Mouse (Mus musculus): ENCODE measurements around the gene Defb36.
A peak's percentile ranks its signal among the peaks of the same experiment; 100 is the strongest.

Defb36 gene

DNA sequence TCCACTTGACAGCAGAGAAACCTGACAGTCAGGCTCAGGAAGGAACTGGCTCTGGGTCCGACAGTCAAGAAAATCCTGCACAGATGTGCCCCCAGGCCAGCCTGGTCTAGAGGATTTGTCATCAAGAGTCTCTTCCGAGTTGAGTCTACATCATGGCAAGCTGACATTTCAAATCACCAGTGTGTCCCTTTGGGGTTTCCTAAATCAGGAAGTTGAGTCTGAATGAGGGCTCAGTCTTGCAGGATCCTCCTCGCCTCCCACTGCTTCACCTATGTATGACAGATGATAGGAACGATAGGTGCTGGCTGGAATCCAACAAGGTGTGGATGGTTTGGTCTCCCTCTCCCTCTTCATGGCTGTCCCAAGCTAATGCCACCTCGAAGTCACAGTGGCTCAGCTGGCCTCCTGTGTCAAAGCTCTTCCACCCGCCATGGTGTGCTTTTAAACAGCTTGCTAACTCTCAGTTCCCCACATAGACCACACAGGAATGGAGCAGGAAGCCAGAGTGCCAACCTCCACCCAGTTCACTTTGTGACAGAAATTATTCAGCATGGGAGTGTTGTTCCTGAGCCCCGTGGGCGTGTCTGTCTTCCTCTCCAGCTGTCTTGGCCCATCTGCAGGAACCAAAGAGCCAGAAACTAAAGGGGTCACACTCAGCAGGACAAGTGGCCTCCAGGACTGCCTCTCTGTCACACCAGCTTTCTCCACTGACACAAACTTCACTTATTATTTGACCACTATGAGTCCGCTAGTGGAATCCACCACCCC is 16.4 kb downstream of the Defb36 start:
- DNase-seq (ENCODE audit: extremely low read depth, low read depth): no peak

DNA sequence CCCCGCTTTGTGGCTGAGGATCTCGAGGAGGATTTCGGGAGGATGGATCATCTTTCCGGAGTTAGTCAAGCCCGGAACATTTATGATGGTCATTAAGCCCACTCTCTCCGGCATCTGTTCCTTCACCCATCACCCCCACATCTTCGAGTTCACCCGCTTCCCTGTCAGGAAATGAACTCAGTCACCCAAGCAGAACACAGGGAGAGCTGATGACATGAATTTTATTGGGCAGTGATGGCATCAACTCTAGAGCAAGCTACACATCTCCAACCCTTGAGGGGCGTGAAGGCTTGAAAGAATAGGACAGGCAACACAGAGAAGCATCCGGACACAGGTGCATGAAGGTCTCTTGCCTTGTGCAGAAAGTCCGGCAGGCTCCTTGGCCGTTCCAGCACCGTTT is 18.0 kb downstream of the Defb36 start:
- no peak for DNase-seq (ENCODE audit: extremely low read depth, low read depth)

DNA sequence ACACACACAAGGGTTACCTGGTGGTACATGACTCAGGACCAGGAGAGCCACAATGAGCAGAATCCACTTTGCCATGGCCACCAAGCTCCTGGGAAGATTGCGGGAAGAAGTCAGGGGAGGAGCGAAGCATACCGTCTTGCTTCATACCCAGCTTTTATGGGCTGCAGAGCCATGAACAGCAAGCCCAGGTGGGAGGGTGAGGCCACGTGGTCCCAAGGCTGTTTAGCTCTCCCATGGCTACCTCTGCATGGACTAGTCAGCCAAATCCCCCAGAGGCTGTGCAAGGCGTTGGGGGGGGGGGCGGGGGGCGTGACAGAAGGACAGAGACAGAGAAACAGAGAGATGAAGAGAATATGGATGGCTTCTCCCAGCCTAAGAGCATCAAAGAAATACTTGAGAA is 18.8 kb downstream of the Defb36 start, which contains the start of gene Defb25:
TSS of gene Defb25 (minus strand) at position 101 of the 400 bp plus-strand sequence.
- DNase-seq (ENCODE audit: extremely low read depth, low read depth): no peak

DNA sequence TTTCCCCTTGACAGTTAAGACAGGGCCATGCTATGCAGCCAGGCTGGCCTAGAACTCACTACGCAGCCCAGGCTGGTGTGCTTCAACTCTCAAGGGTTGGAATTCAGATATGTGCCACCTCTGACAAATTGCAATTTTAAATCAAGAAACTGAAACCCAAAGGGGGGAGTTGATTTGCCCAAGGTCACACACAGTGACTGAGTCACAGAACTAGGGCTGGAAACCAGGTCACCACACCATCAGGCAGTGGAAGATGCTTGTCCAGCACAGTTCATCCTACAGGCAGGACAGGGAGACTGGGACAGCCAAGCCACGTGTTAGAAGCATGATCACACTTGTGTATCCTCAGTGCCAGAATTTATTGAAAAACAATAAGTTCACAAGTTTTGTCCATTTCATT is 20.4 kb downstream of the Defb36 start:
- DNase-seq (ENCODE audit: extremely low read depth, low read depth): no peak

DNA sequence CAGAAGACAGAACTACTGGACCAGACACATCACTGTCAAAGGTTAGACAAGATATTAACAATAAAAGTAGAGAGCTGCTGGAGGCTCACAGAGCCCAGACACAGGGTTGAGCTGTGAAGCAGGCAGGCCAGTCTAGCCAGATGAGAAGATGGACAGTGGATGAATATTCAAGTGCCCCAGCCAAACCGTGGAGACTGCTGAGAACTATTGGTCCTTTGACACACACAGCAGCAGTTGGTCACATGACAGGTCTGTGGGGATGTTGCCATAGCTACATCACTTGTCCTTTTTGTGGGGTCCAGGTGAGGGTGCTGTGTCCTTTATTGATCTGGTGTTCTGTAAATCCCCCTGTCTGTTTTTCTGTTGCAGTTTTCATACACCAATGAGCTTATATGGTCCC is 21.1 kb downstream of the Defb36 start:
- no peak for DNase-seq (ENCODE audit: extremely low read depth, low read depth)

DNA sequence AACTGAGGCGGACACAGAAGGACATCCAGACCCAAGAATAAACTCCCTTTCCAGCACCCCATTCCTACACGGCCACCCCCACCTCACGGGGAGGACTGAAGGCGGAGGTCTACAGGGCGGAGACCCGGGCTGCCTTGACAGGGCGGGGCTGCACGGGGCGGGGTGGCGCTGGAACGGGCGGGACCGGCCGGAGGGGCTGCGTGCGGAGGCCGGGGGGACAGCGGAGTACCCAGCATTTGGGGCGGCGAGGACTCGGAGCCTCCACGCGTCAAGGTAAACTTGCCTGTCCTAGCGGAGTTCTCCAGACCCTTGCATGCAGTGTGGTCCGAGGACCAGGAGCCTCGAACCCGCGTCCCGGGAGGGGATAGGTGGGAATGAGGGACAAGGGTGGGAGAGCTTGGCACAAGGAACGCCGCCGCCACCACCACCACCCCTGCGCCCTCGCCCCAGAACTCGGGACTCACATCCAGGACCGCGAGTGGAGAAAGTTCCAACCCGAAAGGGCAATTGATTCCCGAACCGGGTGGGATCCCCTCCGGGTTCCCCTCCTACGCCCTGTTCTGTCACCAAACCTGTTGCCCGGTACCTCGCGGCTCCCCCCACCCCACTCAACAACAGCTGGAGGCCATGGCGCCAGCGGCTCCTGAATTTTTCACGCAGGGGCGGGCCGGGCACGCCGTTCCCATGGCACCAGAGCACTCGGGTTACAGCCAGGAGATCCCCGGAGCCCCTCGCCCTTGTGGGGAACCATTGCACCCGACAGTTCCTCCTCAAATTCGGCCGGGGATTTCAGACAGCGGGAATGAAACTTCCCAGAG is 22.9 kb downstream of the Defb36 start, which contains the start of gene Rem1:
TSS of gene Rem1 (plus strand) at position 178 of the 818 bp plus-strand sequence.
- no peak for DNase-seq (ENCODE audit: extremely low read depth, low read depth)

DNA sequence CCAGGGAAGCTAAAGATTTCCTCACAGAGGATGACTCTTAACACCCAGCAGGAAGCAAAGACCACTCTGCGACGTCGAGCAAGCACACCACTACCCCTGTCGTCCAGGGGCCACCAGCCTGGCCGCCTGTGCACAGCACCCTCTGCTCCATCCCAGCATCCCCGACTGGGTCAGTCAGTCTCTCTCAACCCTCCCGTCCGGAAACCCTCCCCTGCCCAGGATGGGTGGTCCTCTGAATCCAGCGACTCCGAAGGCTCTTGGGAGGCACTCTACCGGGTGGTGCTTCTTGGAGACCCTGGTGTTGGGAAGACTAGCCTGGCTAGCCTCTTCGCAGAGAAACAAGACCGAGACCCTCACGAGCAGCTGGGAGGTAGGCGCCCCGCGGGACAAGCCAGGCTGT is 23.9 kb downstream of the Defb36 start:
- DNase-seq (ENCODE audit: extremely low read depth, low read depth): no peak

DNA sequence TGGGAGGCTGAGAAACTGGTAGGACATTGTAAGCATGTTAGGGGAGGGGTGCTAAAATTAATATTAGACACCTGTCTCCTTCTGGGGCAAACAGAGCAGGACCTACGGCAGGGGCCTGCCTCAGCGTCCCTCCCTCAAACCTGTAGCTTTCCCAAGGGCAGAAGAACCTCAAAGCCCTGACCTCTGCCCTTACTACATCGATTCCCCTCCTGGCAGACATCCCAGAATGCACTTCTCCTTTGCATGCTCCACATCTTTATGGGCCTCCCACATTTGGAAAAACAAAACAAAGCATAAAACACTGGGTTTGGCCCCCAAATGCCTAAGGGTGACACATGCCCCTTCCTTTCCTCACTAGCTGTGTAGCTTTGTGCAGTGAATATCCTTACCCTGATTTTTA is 25.1 kb downstream of the Defb36 start:
- no peak for DNase-seq (ENCODE audit: extremely low read depth, low read depth)

DNA sequence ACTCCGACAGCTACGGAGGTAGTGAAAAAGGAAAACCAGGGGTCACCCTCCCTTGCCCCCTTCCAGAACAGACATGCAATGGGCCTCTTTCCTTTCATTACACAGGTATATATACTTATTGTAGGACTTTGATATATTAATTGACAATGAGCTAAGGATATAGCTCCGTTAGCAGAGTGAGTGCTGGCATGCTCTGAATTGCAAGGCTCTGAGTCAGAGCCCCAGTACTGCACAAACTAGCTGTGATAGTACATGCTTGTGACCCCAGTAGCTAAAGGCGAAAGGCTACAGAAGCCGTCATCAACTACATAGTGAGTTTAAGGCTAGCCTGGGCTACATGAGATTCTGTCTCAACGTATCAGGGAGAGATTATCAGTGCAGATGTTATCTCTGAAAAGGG is 25.8 kb downstream of the Defb36 start:
- no peak for DNase-seq (ENCODE audit: extremely low read depth, low read depth)

DNA sequence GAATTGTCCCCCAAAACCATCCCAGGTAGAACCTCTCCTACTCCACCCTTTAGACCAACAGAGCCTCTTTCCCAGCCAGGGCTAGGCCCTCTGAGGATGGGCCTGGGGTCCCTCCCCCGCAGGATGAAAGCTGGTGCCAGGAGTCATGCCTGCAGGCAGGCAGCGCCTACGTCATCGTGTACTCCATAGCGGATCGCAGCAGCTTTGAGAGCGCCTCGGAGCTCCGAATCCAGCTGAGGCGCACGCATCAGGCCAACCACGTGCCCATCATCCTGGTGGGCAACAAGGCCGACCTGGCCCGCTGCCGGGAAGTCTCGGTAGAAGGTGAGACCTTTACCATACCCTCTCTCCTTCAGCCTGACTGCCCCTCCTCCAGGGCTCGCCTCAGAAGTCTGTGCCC is 29.2 kb downstream of the Defb36 start:
- DNase-seq (ENCODE audit: extremely low read depth, low read depth): no peak

DNA sequence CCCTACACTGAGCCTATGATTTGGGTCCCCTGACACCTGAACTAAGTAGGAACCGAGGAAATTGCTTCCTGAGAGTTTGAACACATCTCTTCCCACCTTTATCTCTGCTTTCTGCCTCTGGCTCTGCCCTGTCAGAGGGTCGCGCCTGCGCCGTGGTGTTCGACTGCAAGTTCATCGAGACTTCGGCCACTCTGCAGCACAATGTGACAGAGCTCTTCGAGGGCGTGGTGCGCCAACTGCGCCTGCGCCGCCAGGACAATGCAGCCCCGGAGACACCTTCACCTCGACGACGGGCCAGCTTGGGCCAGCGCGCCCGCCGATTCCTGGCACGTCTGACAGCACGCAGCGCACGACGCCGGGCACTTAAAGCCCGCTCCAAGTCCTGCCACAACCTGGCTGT is 30.2 kb downstream of the Defb36 start:
- no peak for DNase-seq (ENCODE audit: extremely low read depth, low read depth)

DNA sequence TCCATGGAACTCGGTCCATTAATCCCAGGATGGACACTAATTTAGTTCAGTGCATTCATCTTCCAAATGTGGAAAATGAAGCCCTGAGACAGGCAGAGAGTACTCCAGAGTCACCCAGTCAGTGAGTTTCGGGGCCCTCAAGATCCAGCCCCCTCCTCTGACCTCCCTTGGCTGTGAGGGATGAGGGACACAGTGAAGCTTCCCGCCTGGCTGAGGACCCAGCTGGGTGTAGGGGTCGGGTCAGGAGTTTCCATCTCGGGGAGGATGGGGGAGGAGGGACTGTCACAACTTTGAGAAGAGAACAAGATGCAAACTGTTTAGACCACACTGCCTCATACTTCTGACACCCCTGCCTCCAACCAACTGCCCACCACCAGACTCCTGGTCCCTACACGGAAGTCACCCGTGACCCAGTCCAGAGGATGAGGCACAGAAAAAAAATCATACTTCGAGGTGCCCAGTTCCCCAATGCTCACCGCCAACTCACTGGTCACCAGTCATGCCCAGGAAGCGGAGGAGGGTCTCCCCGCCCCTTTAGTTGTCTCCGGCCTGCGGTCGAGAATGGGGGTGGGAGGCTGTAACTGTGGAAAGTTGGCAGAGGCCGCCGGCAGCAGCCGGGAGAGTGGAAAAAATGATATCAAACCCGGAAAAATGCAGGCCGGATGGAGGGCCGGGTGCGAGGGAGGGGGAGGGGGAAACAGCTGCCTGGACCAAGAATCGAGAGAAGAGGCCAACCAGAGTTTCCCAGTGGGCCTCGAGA is 32.3 kb downstream of the Defb36 start:
- no peak for DNase-seq (ENCODE audit: extremely low read depth, low read depth)

DNA sequence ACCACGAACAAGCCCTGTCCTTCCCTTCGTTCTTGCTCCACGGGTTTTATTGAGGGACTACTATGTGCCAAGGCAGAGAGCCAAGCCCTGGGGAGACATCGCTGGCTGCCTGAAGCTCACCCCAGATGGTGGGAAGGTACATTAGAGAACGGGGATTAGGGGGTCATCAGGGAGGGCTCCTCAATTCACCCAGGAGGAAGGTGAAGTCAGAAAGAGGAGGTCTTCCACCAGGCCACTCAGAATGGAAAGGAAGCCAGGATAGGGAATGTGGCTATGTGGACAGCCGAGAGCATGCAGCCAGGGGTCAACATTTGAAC is 32.8 kb downstream of the Defb36 start:
- no peak for DNase-seq (ENCODE audit: extremely low read depth, low read depth)

DNA sequence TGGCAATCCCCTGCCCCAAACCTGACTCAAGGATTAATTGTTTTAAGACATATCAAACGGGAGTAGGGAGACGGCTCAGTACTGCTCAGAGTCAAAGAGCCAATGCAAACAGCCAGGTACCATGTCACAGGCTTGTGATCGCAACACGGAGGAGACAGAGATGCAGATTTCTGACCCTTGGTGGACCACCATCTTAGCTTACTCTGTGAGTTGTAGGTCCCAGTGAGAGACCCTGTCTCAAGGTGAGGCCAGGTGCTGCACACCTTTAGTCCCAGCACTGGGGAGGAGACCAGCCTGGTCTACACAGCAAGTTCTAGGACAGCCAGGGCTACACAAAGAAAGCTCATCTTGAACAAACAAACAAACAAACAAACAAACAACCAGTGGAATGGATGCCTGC is 33.3 kb downstream of the Defb36 start:
- no peak for DNase-seq (ENCODE audit: extremely low read depth, low read depth)

DNA sequence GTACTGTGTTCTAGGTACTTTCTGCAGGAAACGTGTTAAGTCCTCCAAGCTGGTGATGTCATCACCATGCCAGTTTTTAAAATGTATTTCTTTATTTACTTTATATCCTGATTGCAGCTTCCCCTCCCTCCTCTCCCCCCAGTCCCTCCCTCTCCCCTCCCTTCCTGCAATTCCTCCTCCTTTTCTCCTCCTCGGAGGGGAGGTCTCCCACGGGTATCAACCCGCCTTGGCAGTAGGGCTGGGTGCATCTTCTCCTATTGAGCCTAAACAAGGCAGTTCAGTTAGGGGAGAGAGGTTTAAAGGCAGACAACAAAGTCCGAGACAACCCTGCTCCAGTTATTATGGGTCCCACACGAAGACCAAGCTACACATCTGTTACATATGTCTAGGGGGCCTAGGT is 34.7 kb downstream of the Defb36 start:
- no peak for DNase-seq (ENCODE audit: extremely low read depth, low read depth)

DNA sequence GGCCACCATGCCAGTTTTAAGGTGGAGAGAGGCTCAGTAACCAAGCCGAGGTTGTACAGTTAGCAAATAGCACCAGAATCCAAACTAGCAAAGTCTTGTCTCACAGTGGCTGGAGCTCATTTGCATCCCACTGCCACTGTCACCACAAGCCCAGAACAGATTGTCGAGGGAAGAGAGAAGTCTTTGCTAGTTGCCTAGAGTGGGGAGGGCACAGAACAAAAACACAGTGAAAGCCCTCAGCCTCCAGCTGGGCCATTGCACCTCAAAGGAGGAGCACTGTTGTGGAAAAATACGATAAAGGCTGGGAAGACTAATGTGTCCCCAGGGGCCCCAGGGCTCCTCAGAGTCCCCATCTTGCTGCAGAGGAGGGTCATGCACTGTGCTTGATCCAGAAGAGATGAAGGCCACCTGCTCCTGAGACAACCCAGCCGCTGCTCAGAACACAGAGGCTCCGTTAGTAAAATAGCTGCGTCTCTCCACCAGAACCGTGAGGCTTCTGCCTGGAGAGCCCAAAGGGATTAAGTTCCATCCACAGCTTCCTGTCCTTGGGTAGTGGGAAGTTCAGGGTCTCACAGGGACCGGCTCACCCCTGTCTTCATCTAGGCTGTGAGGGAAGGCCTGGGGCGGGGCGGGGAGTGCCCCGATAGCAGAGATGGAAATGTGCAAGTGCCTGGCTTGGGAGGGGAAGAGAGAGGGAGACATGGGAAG is 35.4 kb downstream of the Defb36 start:
- no peak for DNase-seq (ENCODE audit: extremely low read depth, low read depth)

DNA sequence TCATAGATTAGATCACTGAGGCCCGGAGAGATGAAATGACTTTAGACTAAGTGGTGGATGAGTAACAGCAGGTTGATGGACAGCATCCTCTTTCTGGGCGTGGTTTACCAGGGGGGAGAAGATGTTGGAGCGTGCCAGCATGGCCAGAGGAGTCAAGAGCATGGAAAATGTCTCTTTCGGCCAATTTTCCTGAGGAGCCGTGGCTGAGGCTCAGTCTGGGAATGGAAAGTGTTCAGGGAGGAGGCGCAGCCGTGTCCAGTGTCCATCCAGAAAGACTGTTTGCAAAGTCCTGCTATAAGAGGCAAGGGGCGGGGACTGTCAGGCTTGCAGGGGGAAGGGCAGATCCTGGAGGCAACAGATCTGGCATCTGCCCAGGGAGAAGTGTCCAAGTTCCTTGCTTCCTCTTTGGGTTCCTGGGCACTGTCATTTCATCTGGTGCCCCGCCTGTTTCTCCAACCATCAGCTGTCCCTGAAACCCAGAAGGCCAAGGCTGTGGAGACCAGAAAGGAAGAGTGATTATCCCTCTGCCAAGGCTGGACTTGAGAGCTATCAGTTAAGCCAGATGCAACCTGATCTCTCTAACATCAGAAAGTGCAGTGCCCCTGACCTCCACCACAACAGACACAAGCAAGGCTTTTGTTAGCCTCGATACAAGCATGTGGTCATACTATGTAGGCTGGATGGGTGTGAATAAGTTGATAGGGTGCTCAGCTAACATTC is 48.9 kb downstream of the Defb36 start:
- DNase-seq (ENCODE audit: extremely low read depth, low read depth): peak; percentile 13

DNA sequence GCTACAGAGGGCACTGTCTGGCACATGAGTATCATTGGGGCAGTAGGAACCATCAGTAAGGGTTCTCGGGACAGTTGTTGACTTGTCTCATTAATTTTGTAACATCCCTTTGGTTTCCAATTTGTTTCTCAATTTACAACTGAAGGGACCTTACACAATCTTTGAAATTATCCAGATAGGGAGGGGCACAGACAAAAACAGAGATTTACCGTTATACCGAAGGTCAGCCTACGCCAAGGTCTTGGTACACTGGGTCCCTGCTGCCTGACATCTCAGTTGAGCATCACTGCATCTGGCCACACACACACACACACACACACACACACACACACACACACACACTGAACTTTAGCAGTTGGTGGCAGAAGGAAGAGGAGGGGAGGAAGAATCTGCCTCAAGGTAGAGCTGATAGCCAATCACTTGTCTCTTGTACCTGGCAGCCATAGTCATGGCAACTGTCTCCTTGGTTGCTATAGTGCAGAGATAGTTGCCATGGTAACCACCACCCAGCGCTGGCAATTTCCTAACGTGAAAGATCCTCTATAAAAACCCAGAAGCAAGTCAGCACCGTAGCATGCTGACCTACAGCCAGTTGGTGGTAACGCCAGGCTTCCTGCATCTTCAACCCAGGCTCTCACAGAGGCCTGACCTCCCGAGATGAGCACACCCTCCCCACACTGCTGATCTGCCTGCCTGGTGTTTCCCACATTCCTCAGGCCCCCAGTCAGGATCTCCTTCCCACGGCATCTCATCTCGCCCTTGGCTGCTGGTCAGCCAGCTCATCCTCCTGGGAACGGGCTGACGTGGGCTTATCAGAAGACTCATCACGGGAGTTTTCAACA is 50.0 kb downstream of the Defb36 start:
- DNase-seq (ENCODE audit: extremely low read depth, low read depth): peak; percentile 23

DNA sequence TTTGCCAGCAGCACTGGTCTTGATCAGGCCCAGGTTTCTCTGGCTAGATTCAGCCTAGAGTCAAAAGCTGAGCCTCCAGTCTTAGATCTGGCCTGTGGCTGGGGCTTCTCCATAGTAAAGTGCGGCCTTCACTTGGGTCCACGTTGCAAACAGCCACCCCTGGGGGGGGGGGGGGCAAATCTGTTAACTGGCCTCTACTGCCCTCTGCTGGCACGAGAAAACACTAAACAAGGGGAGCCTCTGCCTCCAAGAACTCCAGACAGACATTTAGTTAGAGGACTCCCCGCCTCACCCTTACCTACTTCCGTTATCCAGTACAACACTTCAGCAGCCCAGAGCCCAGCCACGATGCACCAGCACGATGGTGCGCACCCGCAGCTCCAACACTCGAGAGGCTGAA is 53.3 kb downstream of the Defb36 start:
- DNase-seq (ENCODE audit: extremely low read depth, low read depth): no peak

DNA sequence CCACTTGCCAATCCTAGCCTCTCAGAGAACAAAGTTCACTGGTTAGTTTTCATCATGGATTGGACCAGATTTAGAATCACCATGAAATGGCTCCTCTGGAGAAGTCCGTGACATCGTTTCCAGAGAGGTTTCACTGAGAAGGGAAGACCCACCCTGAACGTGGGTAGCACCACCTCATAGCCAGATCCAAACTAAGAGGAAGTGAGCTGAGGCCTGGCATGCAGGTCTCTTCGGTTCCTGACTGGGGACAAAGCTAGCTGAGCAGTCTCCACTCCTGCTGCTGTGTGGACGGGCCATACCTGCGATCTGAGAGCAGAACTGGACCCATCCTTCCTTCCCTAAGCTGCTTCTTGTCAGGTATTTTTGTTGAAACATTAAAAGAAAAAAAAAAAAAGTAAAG is 57.0 kb downstream of the Defb36 start:
- DNase-seq (ENCODE audit: extremely low read depth, low read depth): no peak
